Mouse (Mus musculus) A20 (cell line): ENCODE measurements around the gene Fbxo11.
A peak's percentile ranks its signal among the peaks of the same experiment; 100 is the strongest.
"Not testable (repeated sequence)": the region's sequence is repeated elsewhere in the genome, so short reads cannot be mapped to it uniquely, and the experiment has no call there.

Source experiments
- DNase-seq: peaks from one replicate; pipeline ENCODE4 v3.0.0-alpha.2; 2011; ENCODE audit warnings: low read depth, low spot score

Gene Fbxo11

DNA sequence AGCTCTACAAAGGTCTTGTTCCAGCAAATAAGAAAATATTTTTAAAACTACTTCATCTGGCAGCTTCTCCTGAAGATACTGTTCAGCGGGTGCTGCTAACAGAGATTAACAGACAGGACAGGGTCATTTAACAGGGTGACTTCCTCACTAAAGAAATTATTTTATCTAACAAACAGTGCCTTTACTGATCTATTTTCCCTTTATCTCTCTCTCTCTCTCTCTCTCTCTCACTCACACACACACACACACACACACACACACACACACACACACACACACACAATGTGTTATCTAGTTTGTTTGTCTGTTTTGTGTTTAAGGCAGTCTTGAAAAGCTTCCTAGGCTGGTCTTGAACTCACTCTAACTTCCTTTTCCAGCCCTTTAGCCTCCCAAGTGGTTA lies 50.6 kb downstream of the Fbxo11 start:
- no peak for DNase-seq

DNA sequence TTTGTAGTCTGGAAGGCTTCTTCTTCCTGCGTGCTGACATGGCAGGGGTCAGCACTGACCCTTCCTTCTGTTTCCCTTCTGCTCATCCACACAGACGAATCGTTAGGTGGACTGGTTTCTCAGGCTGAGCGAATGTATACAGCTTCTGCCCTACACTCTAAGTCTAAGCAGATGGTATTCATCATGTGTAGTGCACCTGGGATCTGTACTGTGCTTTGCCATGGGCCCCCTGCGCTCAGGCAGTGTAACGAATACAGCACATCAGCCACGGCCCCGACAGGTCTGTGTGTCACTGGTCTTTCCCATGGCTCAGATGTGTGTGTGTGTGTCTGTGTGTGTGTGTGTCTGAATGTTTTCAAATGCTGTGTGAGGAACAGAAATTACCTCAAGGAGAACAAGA lies 58.1 kb downstream of the Fbxo11 start:
- DNase-seq = no peak

DNA sequence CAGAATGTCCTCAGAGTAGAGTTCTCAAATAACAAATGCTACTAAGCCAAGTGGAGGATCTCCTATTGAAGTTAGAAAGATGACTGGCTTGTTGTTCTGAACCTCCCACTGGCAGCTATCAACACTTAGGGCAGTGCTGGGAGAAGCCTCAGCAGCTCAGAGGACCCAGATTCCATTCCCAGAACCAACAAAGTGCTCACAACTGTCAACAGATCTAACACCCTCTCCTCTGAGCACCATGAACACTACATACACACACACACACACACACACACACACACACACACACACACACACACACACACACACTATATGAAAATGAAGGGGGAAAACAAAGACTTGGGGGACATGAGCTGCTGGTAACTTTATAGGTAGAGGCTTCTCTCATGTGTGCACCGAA lies 60.2 kb downstream of the Fbxo11 start:
- DNase-seq = no peak

GRCm38 (mm10) chr17:87997808-87998207 lies 67.3 kb downstream of the Fbxo11 start:
- no peak for DNase-seq

GRCm38 (mm10) chr17:87993338-87993737 lies 71.8 kb downstream of the Fbxo11 start:
- DNase-seq = no peak

DNA sequence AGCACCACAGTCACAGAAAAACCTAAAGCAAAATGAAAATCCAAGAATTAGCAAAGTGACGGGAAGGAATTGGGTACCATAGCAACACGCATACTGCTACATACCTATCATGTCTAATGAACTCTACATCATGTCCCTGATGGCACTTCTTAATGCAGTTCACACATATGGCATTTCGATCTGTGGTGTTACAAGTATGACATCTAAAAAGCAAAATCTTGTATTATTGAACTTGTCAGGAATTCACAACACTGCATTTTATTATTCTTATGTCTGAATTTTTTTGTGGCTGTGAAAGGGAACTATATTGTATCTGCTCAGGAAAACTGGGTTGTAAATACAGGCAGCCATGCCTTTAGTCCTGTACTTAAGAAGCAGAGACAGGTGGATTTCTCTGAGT lies 72.9 kb downstream of the Fbxo11 start:
- no peak for DNase-seq

- DNase-seq = no peak
These were observed 77.6 kb downstream of the Fbxo11 start for GRCm38 (mm10) chr17:87987507-87987906.

DNA sequence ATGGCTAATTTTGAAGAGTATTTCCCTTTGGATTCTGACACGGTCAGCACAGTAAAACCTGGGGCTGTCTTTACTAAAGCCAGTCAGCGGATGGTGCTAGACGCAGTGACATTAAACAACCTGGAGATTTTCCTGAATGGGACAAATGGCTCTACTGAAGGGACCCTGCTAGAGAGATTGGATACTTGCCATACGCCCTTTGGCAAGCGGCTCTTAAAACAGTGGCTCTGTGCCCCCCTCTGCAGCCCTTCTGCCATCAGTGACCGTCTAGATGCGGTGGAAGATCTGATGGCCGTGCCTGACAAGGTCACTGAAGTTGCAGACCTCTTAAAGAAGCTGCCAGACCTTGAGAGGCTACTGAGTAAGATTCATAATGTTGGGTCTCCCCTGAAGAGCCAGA lies 79.2 kb downstream of the Fbxo11 start:
- DNase-seq = no peak

DNA sequence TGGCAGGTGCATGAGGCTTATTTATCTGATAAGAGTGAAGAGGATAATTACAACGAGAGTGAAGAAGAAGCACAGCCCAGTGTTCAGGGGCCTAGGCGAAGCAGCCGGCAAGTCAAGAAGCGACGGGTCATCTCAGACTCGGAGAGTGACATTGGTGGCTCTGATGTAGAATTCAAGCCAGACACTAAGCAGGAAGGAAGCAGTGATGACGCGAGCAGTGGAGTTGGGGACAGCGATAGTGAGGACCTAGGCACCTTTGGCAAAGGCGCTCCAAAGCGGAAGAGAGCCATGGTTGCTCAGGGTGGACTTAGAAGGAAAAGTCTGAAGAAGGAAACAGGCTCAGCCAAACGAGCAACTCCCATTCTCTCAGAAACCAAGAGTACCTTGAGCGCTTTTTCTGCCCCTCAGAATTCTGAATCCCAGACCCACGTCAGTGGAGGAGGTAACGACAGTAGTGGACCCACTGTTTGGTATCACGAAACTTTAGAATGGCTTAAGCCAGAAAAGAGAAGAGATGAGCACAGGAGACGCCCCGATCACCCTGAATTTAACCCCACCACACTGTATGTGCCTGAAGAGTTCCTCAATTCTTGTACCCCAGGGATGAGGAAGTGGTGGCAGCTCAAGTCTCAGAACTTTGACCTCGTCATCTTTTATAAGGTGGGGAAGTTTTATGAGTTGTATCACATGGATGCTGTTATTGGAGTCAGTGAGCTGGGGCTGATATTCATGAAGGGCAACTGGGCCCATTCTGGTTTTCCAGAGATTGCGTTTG lies 80.5 kb downstream of the Fbxo11 start:
- no peak for DNase-seq

DNA sequence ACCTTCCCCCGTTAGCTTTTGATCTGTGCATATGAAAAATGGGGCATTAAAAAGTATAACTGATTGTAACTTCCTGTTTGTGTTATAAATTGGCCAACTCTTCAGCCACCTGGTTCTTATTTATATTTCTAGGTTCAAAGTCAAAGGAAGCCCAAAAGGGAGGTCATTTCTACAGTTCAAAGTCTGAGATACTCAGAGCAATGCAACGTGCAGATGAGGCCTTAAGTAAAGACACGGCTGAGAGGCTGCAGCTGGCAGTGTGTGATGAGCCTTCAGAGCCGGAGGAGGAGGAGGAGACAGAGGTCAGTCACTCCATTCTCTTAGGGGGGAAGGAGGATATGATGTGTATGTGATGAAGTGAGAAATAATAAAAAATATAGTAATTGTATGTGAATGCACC lies 81.8 kb downstream of the Fbxo11 start:
- no peak for DNase-seq

DNA sequence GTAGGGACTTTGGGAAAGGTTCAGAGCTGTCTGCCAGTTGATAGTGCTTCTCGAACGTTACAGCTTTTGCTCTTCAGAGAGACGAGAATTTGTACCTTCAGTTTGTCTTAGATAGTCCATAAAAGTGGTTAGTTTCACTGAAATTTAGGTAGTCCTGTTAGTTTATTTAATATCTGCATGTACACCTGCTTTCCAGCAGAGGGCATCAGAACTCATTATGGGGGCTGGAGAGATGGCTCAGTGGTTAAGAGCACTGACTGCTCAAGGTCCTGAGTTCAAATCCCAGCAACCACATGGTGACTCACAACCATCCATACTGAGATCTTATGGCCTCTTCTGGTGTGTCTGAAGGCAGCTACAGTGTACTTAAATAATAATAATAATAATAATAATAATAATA lies 83.0 kb downstream of the Fbxo11 start:
- DNase-seq = no peak

GRCm38 (mm10) chr17:87979696-87980095 lies 85.4 kb downstream of the Fbxo11 start:
- DNase-seq = not testable (repeated sequence)

DNA sequence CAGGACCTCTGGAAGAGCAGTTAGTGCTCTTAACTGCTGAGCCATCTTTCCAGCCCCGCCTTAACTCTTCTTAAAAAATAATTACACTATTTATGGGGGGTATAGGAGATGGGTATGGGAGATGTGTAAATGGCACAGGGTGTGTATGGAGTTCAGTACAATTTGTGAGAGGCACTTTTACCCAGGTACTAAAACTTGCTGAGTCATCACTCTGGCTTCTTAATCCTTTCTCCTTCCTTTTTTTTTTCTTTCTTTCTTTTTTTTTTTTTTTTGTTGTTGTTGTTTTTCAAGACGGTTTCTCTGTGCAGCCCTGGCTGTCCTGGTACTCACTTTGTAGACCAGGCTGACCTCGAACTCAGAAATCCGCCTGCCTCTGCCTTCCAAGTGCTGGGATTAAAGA lies 88.2 kb downstream of the Fbxo11 start:
- DNase-seq = not testable (repeated sequence)

- DNase-seq = no peak
These were observed 88.8 kb downstream of the Fbxo11 start for GRCm38 (mm10) chr17:87976154-87976806.

DNA sequence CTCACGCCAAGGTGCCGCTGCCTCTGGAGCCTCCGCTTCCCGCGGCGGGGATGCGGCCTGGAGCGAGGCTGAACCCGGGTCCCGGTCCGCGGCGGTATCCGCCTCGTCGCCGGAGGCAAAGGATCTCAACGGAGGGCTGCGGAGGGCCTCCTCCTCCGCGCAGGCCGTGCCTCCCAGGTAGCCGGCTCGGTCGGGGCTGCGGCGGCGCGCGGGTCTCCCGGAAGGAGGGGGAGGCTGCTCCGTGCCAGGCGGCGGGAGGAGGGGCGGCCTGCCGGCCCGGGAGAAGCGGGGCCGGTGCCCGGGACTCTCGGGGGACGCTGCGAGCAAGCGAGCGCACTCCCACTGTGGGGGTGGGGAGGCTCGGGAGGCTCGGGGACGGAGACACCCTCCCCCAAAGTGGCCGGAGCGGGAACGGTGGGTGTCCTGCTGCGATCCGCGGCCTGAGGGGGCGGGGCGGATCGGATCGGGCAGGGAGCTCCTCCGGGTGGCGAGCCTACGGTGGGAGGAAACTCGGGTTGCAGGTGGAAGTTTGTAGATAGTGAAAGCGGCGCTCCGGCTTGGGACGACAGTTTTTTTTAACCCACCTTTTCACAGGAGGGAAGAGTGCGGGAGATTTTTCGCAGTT lies 89.8 kb downstream of the Fbxo11 start:
- DNase-seq = peak; percentile 78

GRCm38 (mm10) chr17:87974629-87975228 lies 90.4 kb downstream of the Fbxo11 start, which contains the start of gene Msh6:
TSS of gene Msh6 (plus strand) at chr17:87975062.
- peak; percentile 99 for DNase-seq

GRCm38 (mm10) chr17:87973261-87974167 lies 91.6 kb downstream of the Fbxo11 start:
- peak; percentile 76 for DNase-seq

DNA sequence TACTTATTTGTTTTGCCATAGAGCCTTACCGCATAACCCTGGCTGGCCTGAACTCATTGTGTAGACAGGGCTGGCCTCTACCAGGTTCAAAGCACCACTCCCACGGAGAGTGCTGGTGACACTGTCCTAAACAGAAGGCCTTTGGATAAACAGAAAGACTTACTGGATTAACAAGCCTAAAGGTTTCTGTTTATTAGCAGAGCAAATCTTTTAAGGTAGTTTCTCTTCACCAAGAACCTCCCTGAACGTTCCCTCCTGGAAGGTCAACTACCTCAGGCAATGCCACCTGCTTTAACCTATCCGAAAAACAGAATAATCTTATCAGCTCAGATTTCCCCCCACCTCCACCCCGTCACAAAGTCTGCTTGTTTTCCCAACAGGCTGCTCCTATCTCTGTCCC lies 92.2 kb downstream of the Fbxo11 start:
- peak; percentile 57 for DNase-seq

GRCm38 (mm10) chr17:87971696-87972591 lies 93.1 kb downstream of the Fbxo11 start:
- DNase-seq = peak; percentile 80

DNA sequence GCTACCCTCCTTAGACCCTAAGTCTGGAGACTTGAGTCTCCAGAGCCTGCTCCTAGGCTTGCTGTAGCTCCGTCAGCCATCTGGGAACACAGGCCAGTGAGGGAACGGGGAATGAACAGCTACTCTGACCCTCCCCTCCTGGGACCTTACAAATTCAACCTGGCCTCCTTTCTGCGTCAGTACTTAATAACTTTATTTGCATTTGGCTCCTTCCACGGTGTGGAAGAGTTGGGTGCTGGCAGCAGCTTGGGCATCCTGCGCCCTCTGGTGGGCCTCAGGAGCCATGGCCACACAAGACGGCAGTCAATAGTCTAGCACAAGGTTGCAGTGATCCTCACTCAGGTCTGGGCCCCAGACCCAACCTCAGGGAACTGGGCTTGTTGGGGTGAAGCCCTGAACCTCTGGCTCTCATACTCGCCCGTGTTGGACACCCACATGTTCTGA lies 96.6 kb downstream of the Fbxo11 start:
- DNase-seq = peak; percentile 66
